Mouse (Mus musculus) bone marrow, adult 2 months (tissue): ENCODE measurements around the gene P2rx3. TPM values are rescaled to one million over a fixed set of nuclear protein-coding genes. Genes with fewer than 3 reads are reported as not detected.

Experiments
- H3K27ac ChIP-seq: fragments of 200-500 bp; 2 replicates; pipeline ENCODE4 v1.5.1; 2012; ENCODE audit warnings: low read depth, mild to moderate bottlenecking, control low read depth, inconsistent platforms, low read length; ENCODE audit not compliant: control insufficient read depth, poor library complexity, insufficient read depth
- H3K4me1 ChIP-seq: fragments of 200-500 bp; 2 replicates; pipeline ENCODE4 v1.6.1; 2011; ENCODE audit warnings: low read length; ENCODE audit not compliant: control insufficient read depth, insufficient read depth
- H3K4me3 ChIP-seq: fragments of 200-500 bp; replicated peaks from 2 replicates; pipeline ENCODE3; 2011; ENCODE audit warnings: mild to moderate bottlenecking, low read depth, low read length, control low read depth; ENCODE audit not compliant: control insufficient read depth
- CTCF ChIP-seq: fragments of 200-500 bp; IDR thresholded peaks from 2 replicates; pipeline ENCODE4 v1.5.1; 2011; ENCODE audit warnings: low read length, control low read depth; ENCODE audit not compliant: control insufficient read depth, insufficient read depth
- POLR2A ChIP-seq: fragments of 200-500 bp; IDR thresholded peaks from 2 replicates; pipeline ENCODE4 v1.6.1; 2011; ENCODE audit warnings: low read depth, mild to moderate bottlenecking, control low read depth, low read length, borderline replicate concordance; ENCODE audit not compliant: control insufficient read depth
- WGBS: fragments of 180-500 bp; shearing (Covaris S2); methylation state at CpG from one replicate; pipeline ENCODE4 v1.1.7; 2018; 5-methylcytosine and 5-hydroxymethylcytosine counted together
- polyA plus RNA-seq: library from polyadenylated mRNA; stranded (reverse); fragments of >200 nt; gene quantifications from 2 replicates; pipeline ENCODE4 v1.2.4, GENCODE M21; 2011; ENCODE audit warnings: low replicate concordance; ENCODE audit not compliant: missing spikeins, insufficient read depth, insufficient read length

Gene P2rx3
- polyA plus RNA-seq, 1 experiment, result 3.8 TPM

GRCm38 (mm10) chr2:85009212-85009611, 28.1 kb downstream of the P2rx3 start:
- H3K27ac ChIP-seq, result no peak overlapping the region
- TF ChIP-seq POLR2A (no peak), CTCF (no peak)
- WGBS, result 88% methylated on average over 2 of the region's 2 CpGs
- no peak overlapping the region for H3K4me3 ChIP-seq
- no peaks in the 10 kb centered on the region; the same call in 1 of the 2 replicates for H3K4me1 ChIP-seq

- Histone ChIP-seq H3K27ac (no peak overlapping the region), H3K4me1 (no peaks in the 10 kb centered on the region), H3K4me3 (no peak overlapping the region)
- 14% methylated on average over 4 of the region's 4 CpGs for WGBS
- TF ChIP-seq CTCF, result 0 out of 2 replicates have a peak, but pooled peaks have one; percentile 6
- no peak for TF ChIP-seq POLR2A
Observed at GRCm38 (mm10) chr2:85007729-85008128, 29.5 kb downstream of the P2rx3 start.

DNA sequence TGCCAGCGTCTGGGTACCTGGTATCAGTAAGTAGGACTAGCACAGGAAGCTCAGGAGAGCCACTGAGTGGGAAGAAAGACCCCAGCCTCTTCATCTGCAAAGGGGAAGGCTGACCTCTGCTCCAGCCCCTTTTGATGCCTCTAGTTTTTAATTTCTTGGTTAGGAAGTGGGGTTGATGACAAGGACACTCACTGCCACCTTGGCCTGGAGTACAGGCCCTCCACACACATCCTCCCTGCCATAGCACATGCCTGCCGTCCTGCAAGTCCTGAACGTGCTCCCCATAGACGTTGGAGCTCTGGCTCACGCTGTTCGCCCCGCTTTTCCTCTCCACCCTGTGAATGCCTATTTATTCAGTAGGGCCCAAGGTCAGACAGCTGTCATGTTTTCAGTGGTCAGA, 30.7 kb downstream of the P2rx3 start:
- no peak for TF ChIP-seq CTCF
- TF ChIP-seq POLR2A, result no peak
- Histone ChIP-seq H3K4me1 (no peaks in the 10 kb centered on the region), H3K4me3 (no peak overlapping the region), H3K27ac (no peak overlapping the region)
- WGBS, result 91% methylated on average over 7 of the region's 7 CpGs

- H3K27ac ChIP-seq, result no peak overlapping the region
- no peak overlapping the region for H3K4me3 ChIP-seq
- TF ChIP-seq CTCF (no peak), POLR2A (no peak)
- peaks cover 2% of the 10 kb centered on the region for H3K4me1 ChIP-seq
- WGBS, result 81% methylated on average over 4 of the region's 4 CpGs
Observed at GRCm38 (mm10) chr2:85004341-85004740, 32.9 kb downstream of the P2rx3 start.

DNA sequence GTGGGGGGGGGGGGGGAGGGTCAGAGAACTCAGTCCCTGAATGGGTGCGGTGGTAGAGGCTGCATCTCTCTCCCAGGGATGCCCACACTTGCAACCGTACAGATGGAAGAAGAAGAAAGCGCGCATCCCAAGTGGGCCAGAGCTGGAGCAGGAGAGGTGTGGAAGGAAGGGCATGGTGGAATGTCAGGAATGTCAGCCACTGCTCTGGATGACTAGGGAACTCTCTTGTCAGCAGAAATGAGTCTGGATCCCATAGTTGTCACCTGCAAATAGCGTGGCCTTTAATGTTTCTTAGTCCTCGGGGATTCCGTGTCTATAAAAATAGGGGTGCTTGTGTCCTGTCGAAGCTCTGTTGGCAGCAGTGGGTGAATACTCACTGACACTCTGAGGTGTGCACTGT, 34.7 kb downstream of the P2rx3 start:
- no peak overlapping the region for H3K4me3 ChIP-seq
- WGBS, result 92% methylated on average over 8 of the region's 8 CpGs
- TF ChIP-seq POLR2A, result no peak
- no peak for TF ChIP-seq CTCF
- H3K4me1 ChIP-seq, result peaks cover 2% of the 10 kb centered on the region
- H3K27ac ChIP-seq, result no peak overlapping the region

- TF ChIP-seq CTCF (no peak), POLR2A (no peak)
- Histone ChIP-seq H3K4me1 (peaks cover 2% of the 10 kb centered on the region), H3K4me3 (no peak overlapping the region), H3K27ac (no peak overlapping the region)
- 82% methylated on average over 13 of the region's 13 CpGs for WGBS
Observed at GRCm38 (mm10) chr2:85001497-85001896, 35.8 kb downstream of the P2rx3 start.

DNA sequence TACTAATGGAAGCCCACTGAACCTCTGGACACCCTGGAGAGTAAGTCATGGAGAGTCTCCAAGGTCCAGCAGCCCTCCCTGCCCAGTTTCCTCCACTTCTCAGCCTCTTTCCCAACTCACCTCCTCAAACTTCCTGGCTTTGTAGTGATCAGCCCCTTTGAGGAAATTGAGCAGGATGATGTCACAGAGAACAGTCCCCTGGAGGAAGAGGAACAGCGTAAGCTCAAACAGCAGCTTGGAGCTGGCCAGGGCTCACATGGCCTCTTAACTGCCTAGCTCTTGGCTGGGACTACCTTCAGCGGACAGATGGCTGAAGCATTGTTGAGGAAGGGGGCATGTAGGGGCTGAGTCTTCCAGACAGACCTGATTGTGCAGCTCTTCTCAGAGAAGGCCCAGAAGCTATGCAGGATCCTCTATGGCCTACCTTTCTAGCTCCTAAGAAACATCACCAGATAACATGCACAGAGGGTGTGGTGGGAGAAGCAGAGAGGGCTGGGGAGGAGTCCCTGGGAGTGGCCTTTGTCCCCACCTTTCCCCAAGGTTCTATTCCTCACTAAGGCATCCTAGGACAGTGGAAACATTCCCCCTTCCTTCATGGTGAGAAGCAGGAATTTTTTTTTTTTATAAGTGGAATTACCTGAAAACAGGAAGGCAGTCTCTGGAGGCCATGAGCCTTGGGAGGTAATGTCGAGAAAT, 37.6 kb downstream of the P2rx3 start:
- Histone ChIP-seq H3K4me1 (peaks cover 2% of the 10 kb centered on the region), H3K4me3 (no peak overlapping the region), H3K27ac (peak overlapping the region; percentile 42; the same call in 1 of the 2 replicates)
- 42% methylated on average over 3 of the region's 3 CpGs for WGBS
- no peak for TF ChIP-seq POLR2A
- TF ChIP-seq CTCF, result no peak

DNA sequence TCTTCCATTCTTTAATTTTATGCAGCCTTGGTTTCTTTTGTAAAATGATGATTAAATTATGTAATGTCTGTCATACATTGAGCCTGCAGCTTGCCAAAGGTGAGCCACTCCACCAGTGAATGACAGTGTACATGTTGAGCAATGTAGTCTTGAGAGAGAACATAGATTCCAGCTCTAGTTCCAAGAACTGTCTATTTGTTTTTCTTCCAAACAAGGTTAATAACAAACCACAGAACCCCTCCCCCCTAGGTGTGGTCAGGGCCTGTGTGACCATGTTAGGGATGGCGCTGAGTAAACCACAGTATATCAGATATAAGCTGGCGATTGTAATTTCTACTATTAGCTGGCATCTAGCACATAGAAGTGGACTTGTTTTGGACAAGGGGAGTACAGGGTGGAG, 40.9 kb downstream of the P2rx3 start:
- no peak overlapping the region for H3K4me3 ChIP-seq
- no peak overlapping the region for H3K27ac ChIP-seq
- TF ChIP-seq CTCF (no peak), POLR2A (no peak)
- 39% methylated on average over 2 of the region's 2 CpGs for WGBS
- H3K4me1 ChIP-seq, result peaks cover 2% of the 10 kb centered on the region
